Mouse (Mus musculus) adipocyte (in vitro differentiated cells): ENCODE results near the gene Clta.
A peak's percentile ranks its signal among the peaks of the same experiment; 100 is the strongest.

ENCODE experiments used
- DNase-seq: peaks from one replicate; pipeline ENCODE4 v3.0.0-alpha.2; 2016; ENCODE audit warnings: low spot score

Gene Clta

GRCm38 (mm10) chr4:44004126-44004525 lies at the start of gene Clta:
Gene Clta, plus strand, starts transcription at chr4:44004452.
- no peak for DNase-seq

GRCm38 (mm10) chr4:43957292-43957845 lies 46.9 kb upstream of the Clta start, which contains the start of gene Glipr2:
Gene Glipr2, plus strand, starts transcription at chr4:43957401.
- DNase-seq, result peak; percentile 88

GRCm38 (mm10) chr4:43957846-43958461 lies 46.3 kb upstream of the Clta start:
- DNase-seq, result peak; percentile 47

- DNase-seq, result peak; percentile 29
Observed at GRCm38 (mm10) chr4:43959523-43960179, 44.6 kb upstream of the Clta start.

GRCm38 (mm10) chr4:43960207-43960606 lies 44.0 kb upstream of the Clta start:
- no peak for DNase-seq

GRCm38 (mm10) chr4:43964326-43964833 lies 39.9 kb upstream of the Clta start:
- peak; percentile 60 for DNase-seq

- DNase-seq, result no peak
Observed at GRCm38 (mm10) chr4:43964951-43965684, 39.1 kb upstream of the Clta start.

GRCm38 (mm10) chr4:43965856-43966535 lies 38.3 kb upstream of the Clta start:
- DNase-seq, result peak; percentile 30

GRCm38 (mm10) chr4:43968650-43969049 lies 35.6 kb upstream of the Clta start:
- peak; percentile 42 for DNase-seq

GRCm38 (mm10) chr4:43969373-43969772 lies 34.9 kb upstream of the Clta start:
- DNase-seq, result no peak

GRCm38 (mm10) chr4:43970393-43971330 lies 33.6 kb upstream of the Clta start:
- DNase-seq, result no peak

GRCm38 (mm10) chr4:43971541-43972136 lies 32.6 kb upstream of the Clta start:
- no peak for DNase-seq

- peak; percentile 77 for DNase-seq
Observed at GRCm38 (mm10) chr4:43972137-43972591, 32.1 kb upstream of the Clta start.

GRCm38 (mm10) chr4:43973526-43973981 lies 30.7 kb upstream of the Clta start:
- peak; percentile 97 for DNase-seq

GRCm38 (mm10) chr4:43974914-43975616 lies 29.2 kb upstream of the Clta start:
- no peak for DNase-seq

- DNase-seq, result no peak
Observed at GRCm38 (mm10) chr4:43976223-43976740, 28.0 kb upstream of the Clta start.

GRCm38 (mm10) chr4:43978521-43979443 lies 25.5 kb upstream of the Clta start:
- DNase-seq, result peak; percentile 28

GRCm38 (mm10) chr4:43979746-43980145 lies 24.5 kb upstream of the Clta start:
- peak; percentile 85 for DNase-seq
